Mouse (Mus musculus) heart, embryonic 10.5 days (tissue): ENCODE measurements at regions not wholly inside any gene's neighbourhood (a gene's known extent, or its start where the extent isn't known, plus 50 kb on each side); places are given as distances from the start of the nearest gene placed in this dataset.

Source experiments
- DNase-seq: peaks from one replicate; pipeline ENCODE4 v3.0.0-alpha.2; 2017; ENCODE audit warnings: low spot score
- H3K27ac ChIP-seq: fragments of 300-500 bp; sonication (generic); 2 replicates; pipeline ENCODE4 v1.5.1; 2016; ENCODE audit warnings: mild to moderate bottlenecking
- H3K27me3 ChIP-seq: fragments of 300-500 bp; sonication (generic); 2 replicates; pipeline ENCODE4 v1.6.1; 2016; ENCODE audit warnings: mild to moderate bottlenecking; ENCODE audit not compliant: poor library complexity, insufficient read depth, severe bottlenecking
- H3K36me3 ChIP-seq: fragments of 300-500 bp; sonication (generic); 2 replicates; pipeline ENCODE4 v1.6.1; 2016; ENCODE audit warnings: mild to moderate bottlenecking, moderate library complexity
- H3K4me1 ChIP-seq: fragments of 300-500 bp; sonication (generic); 2 replicates; pipeline ENCODE4 v1.6.1; 2016; ENCODE audit warnings: mild to moderate bottlenecking
- H3K4me3 ChIP-seq: fragments of 300-500 bp; sonication (generic); 2 replicates; pipeline ENCODE4 v1.5.1; 2016; ENCODE audit warnings: mild to moderate bottlenecking, moderate library complexity
- H3K9me3 ChIP-seq: fragments of 300-500 bp; sonication (generic); 2 replicates; pipeline ENCODE4 v1.6.1; 2016; ENCODE audit warnings: mild to moderate bottlenecking, moderate library complexity
- WGBS: fragments of 180-500 bp; shearing (Covaris S2); methylation state at CpG from one replicate; pipeline ENCODE4 v1.1.7; 2016; 5-methylcytosine and 5-hydroxymethylcytosine counted together

DNA sequence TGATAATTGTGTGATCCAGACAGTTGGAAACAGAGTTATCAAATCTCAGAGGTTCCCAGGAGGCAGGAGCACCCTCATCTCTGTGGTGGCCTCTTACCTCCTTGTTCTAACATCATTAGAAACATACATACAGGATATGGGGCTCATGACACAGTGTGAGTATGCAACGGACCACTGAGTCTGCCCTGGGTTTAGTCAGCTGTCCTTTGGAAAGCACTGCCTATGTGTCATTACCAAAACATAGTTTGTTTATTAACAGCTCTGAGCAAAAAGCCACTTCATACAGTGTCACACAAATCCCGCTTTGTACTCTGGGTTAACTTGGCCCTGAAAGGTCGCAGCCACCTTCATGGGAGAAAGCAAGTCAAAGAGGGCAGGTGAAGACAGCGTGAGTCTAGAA is 139.5 kb upstream of the Sox2 start:
- Histone ChIP-seq H3K36me3 (no peaks in the 10 kb centered on the region), H3K4me3 (no peak overlapping the region), H3K27me3 (no peaks in the 10 kb centered on the region), H3K9me3 (no peaks in the 10 kb centered on the region), H3K27ac (no peak overlapping the region), H3K4me1 (peaks cover 9% of the 10 kb centered on the region)
- no peak for DNase-seq
- WGBS, result 71% methylated on average over 4 of the region's 4 CpGs

DNA sequence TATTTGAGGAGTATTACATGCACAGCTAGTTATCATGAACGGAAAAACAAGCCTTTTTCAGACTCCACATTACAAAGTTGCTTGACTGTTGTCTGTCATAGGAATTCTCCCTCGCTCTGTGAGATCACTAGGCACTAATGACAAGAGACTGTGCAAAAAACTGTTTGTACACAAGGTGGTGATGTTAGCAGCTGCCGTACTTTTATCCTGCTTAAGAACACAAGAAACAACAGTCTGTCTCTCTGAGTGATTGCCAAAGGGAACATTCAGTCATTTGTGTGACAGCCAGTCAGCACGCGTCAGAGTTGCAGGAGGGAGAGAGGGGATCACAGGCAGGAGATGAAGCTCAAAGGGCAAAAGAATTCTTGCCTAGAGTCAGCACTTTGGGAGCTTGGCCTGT is 141.0 kb upstream of the Sox2 start:
- no peak for DNase-seq
- H3K36me3 ChIP-seq, result no peaks in the 10 kb centered on the region
- WGBS, result 39% methylated on average over 5 of the region's 5 CpGs
- no peak overlapping the region for H3K27ac ChIP-seq
- H3K27me3 ChIP-seq, result no peaks in the 10 kb centered on the region
- no peak overlapping the region for H3K4me3 ChIP-seq
- H3K9me3 ChIP-seq, result no peaks in the 10 kb centered on the region
- H3K4me1 ChIP-seq, result peaks cover 9% of the 10 kb centered on the region

DNA sequence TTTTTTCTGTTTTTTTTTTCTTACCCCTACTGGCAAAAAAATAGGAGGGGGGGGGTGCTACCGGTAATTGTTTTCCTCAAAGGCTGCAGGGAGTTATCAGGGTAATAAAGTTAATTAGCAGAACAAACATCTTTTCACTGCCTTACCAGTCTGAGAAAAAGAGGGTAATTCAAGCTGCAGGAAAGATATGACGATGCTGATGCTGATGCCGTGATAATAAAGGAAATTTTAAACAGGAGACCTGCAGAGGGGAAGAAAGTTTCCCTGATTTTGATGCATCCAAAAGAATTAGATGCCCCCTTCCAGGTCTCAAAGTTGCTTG is 145.7 kb upstream of the Sox2 start:
- WGBS, result 43% methylated on average over 3 of the region's 3 CpGs
- no peak for DNase-seq
- no peaks in the 10 kb centered on the region for H3K36me3 ChIP-seq

DNA sequence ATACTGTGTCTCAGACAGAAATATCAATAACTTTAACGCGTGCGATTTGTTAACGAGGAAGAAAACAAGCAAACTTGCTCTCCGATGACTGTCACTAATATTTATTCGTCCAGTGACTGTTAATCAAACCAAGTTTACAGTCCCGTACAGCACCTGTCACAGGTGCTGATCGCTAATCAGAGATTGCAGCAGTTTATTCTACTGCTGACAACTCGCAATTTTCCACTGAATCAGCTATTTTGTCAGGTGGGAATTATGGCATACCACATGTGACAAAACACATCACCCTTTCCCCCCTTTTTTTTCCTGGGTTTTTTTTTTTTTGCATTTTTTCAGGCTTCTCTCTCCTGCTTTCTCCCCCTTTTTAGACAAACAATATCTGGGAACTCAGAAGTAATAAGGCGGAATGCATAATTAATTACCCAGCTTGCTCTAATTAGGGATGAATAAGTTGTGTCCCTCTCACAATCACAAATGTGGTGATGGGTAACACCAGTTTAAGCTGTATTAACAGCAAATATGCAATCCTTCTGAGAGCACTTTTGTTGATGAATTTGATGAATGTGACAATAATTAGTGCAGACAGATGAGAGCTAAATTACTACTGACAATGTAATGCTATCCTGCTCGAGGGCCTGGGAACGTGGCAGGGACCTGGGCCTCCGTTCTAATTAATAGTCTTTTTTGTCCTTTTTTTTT is 146.2 kb upstream of the Sox2 start:
- no peak for DNase-seq
- H3K36me3 ChIP-seq, result no peaks in the 10 kb centered on the region
- no peak overlapping the region for H3K4me3 ChIP-seq
- WGBS, result 74% methylated on average over 13 of the region's 13 CpGs
- H3K27ac ChIP-seq, result no peak overlapping the region
- H3K9me3 ChIP-seq, result no peaks in the 10 kb centered on the region
- no peaks in the 10 kb centered on the region for H3K27me3 ChIP-seq
- H3K4me1 ChIP-seq, result no peaks in the 10 kb centered on the region

More for the DNA sequence above, 145.7 kb upstream of the Sox2 start:
- Histone ChIP-seq H3K9me3 (no peaks in the 10 kb centered on the region), H3K27ac (no peak overlapping the region), H3K4me3 (no peak overlapping the region), H3K4me1 (no peaks in the 10 kb centered on the region), H3K27me3 (no peaks in the 10 kb centered on the region)

DNA sequence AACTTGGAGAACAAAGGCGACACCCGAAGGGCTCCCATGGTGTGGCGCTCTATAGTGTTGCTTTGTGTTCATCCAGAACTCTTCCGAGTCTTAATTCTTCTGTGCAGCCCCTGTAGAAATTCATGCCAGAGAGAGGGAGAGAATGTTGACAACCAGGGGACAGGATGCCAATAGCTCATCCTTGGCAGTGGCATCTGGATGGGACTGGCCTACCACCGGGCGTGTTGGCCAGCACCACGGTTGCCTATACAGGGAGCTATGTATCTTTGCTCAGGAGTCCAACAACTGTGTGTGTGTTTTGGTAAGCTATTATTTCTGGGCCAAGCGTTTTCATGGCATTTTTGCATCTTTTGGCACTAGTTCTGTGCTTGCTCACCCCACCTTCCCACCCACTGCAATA is 153.4 kb upstream of the Sox2 start:
- no peak for DNase-seq
- WGBS, result 82% methylated on average over 8 of the region's 8 CpGs
- Histone ChIP-seq H3K27me3 (no peaks in the 10 kb centered on the region), H3K4me1 (no peaks in the 10 kb centered on the region), H3K36me3 (no peaks in the 10 kb centered on the region), H3K27ac (no peak overlapping the region), H3K9me3 (no peaks in the 10 kb centered on the region), H3K4me3 (no peak overlapping the region)

DNA sequence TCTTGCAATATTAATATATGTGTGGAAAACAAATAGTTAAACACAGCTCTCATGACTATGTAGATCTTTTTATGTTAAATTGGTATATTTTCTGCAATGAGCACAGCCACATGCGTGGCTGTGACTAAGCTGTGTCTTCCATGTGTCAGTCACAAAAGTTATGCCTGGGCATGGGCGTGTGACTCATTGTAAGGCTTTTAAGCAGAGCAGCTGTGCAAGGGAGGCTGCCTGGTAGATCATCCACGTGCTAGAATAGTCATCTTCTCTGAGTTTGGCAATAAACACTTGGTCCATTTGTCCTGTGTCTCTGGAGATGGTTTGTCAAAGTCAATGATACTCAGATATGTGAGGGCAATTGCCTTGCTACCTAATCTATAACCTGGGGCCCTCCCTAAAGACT is 154.6 kb upstream of the Sox2 start:
- no peak overlapping the region for H3K27ac ChIP-seq
- H3K4me1 ChIP-seq, result no peaks in the 10 kb centered on the region
- DNase-seq, result no peak
- H3K27me3 ChIP-seq, result no peaks in the 10 kb centered on the region
- 70% methylated on average over 3 of the region's 3 CpGs for WGBS
- H3K4me3 ChIP-seq, result no peak overlapping the region
- H3K9me3 ChIP-seq, result no peaks in the 10 kb centered on the region
- H3K36me3 ChIP-seq, result no peaks in the 10 kb centered on the region

DNA sequence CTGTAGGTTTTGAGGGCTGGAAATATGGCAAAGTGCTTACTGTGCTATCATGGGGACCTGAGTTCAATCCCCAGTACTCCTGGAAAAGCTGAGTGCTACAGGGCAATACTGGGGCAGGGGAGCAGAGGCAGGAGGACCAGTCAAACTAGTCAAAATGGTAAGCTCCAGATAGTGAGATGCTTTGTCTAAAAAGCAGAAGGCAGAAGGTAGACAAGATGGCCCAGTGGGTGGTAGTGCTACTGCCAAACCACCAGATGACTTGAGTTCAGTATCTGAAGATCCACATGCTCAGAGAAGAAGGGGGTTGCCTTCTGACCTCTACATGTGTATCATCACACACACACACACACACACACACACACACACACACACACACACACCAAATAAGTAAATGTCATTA is 156.3 kb upstream of the Sox2 start:
- H3K27ac ChIP-seq, result no peak overlapping the region
- no peaks in the 10 kb centered on the region for H3K4me1 ChIP-seq
- no peaks in the 10 kb centered on the region for H3K27me3 ChIP-seq
- no peaks in the 10 kb centered on the region for H3K9me3 ChIP-seq
- DNase-seq, result no peak
- no peaks in the 10 kb centered on the region for H3K36me3 ChIP-seq
- H3K4me3 ChIP-seq, result no peak overlapping the region

DNA sequence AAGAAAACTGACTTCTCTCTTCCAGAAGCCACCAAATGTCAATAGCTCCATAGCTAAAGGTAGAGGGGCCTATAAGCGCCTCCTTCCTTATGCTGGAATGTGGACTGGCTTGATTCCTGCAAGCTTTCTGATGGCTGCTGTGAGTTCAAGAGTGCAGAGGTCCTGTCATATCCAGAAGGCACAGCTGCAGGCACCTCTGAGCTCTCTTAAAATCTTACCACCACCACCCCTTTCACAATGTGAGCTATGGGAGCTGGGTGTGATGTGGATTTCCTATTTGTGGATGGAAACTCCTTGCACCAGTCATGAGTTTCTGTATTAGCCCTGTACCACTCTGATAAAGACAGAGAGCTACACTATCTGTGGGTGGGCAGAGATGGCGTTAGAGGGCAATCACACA is 161.2 kb upstream of the Sox2 start:
- H3K36me3 ChIP-seq, result no peaks in the 10 kb centered on the region
- H3K9me3 ChIP-seq, result no peaks in the 10 kb centered on the region
- no peak for DNase-seq
- H3K27ac ChIP-seq, result no peak overlapping the region
- H3K27me3 ChIP-seq, result no peaks in the 10 kb centered on the region
- H3K4me3 ChIP-seq, result no peak overlapping the region
- no peaks in the 10 kb centered on the region for H3K4me1 ChIP-seq
- WGBS, result 68% methylated on average over 2 of the region's 2 CpGs

DNA sequence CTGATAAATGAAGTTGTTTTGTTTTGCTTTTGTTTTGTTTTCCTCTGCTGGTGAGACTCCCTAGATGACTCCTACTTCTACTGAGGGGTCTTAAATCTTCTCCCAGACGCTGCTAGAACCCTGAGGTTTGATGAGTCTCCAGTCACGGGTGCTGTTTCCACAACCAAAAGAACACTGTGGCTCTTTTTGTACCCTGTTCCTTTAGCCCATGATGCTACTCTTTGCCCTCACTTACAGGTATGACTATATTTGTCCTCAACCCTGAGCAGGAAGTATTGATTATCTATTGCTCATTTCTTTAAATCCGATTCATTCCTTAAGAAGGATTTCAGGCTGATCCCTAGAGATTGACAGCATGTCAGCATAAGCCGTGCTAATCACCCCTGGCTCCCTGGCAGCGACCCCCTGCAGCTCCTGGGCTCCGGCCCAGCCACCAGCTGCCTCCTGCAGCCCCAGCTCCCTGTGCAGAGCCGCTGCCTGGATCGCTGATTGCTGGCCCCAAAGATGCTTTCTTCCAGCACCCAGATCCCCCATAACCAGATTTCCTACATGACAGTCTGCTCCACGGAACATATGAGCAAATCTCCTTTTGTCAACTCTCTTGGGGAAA is 163.7 kb upstream of the Sox2 start:
- 8% methylated on average over 9 of the region's 9 CpGs for WGBS

DNA sequence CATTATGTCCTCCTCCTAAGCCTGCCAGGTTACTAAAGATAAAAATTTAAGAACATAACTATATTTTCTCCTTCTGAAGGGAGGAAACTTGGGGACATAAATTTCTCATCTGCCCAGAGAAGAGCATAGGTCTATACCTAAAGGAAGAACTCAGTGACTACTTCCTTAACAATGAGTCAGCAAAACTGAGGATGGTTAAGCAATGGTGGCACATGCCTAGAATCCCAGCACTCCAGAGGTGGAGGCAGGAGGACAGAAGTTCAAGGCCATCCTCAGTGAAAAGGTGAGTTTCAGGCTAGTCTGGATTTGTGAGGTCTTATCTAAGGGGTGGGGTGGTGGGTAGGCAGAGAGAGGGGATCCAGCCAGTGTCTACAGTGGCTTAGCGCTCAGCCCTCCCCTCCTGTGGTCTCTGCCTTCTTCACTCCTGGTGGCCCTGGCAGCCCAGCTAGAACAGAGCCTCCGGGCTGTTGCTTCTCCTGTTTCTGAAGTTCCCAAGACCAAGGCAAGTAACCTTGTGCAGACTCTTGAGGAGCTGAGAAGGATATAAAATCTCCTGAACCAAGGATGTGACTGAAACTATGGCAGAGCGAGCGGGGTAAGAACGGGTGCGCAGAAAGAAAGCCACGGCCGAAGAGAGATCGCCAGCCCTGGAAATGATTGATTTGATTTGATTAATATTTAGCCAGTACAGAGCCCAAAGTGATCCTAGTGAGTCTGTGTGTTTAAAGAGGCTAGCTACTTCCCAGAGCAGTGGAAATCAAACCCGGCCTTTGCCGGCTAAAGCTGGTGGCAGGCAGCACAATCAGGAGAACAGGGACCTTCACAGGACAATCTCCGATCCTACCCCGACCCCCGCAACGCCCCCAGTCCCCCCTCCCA is 164.6 kb upstream of the Sox2 start:
- H3K27ac ChIP-seq, result no peak overlapping the region
- H3K4me1 ChIP-seq, result no peaks in the 10 kb centered on the region
- WGBS, result 45% methylated on average over 15 of the region's 15 CpGs
- no peak for DNase-seq
- H3K27me3 ChIP-seq, result no peaks in the 10 kb centered on the region
- no peaks in the 10 kb centered on the region for H3K9me3 ChIP-seq
- H3K4me3 ChIP-seq, result no peak overlapping the region
- H3K36me3 ChIP-seq, result no peaks in the 10 kb centered on the region

More for the DNA sequence above, 163.7 kb upstream of the Sox2 start:
- Histone ChIP-seq H3K4me3 (no peak overlapping the region), H3K4me1 (no peaks in the 10 kb centered on the region), H3K27ac (no peak overlapping the region), H3K9me3 (no peaks in the 10 kb centered on the region), H3K36me3 (no peaks in the 10 kb centered on the region), H3K27me3 (no peaks in the 10 kb centered on the region)
- no peak for DNase-seq

DNA sequence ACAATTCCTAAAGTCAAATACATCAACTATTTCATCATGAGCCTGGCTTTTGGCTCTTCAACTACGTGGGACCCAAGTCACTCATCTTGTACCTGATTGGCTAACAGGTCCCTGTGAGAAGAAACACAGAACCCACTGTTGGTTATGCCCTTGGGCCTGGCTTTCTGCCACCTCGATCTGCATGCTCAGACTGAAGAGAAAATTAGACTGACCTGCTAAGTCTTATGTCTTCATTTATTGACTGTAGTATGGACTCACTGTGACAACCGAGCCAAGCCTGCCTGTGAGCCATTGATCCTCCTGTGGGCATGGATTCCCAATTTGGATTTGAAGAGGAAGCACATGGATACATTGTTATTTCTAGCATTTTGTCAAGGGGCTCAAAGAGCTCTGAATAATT is 166.3 kb upstream of the Sox2 start:
- no peak for DNase-seq
- no peak overlapping the region for H3K27ac ChIP-seq
- H3K4me3 ChIP-seq, result no peak overlapping the region
- no peaks in the 10 kb centered on the region for H3K4me1 ChIP-seq
- H3K27me3 ChIP-seq, result no peaks in the 10 kb centered on the region
- H3K36me3 ChIP-seq, result no peaks in the 10 kb centered on the region
- H3K9me3 ChIP-seq, result no peaks in the 10 kb centered on the region
- 82% methylated on average over 3 of the region's 3 CpGs for WGBS

DNA sequence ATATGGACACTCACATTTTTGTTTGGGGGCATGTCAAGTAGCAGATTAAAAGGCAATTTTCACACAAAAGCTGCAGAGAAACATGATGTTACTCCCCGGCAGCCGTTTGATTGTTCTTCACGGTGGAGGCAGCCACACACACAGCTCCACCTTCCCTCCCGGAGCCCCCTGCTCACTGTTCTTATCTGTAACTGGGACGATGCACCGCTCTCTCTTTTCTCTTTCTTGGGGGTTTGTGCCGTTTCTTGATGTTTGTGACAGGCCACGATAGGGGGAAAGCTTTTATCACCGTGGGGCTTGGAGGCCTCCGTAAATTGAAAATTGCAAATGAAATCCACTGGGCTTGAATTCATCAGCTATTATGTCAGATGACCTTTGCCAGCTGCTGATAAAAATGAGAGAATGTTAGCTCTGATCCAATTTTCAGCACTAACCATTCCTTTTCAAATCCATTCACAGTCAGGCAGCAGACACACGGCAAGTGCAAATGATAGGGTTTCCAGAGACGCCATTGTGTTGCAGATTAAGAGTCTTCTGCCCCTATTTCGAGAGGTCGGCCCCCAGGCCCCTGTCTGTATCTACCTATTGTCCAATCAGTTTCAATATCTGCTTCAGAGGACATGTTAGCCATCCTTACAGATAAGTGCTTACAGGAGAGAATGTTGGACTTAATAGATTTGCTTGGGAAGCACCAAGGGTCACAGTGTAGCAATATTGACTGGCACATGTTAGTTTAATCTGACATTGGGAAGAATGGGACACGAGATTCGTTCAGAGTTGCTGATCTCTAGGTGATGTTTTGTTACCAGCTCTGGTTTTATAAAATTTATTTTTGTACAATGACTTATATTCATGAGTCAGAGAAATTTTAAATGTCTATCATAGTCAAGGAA is 168.1 kb upstream of the Sox2 start:
- Histone ChIP-seq H3K9me3 (no peaks in the 10 kb centered on the region), H3K4me3 (peak overlapping the region; percentile 31; the same call in 1 of the 2 replicates), H3K27ac (no peak overlapping the region), H3K27me3 (no peaks in the 10 kb centered on the region), H3K36me3 (no peaks in the 10 kb centered on the region), H3K4me1 (no peaks in the 10 kb centered on the region)
- no peak for DNase-seq
- WGBS, result 26% methylated on average over 16 of the region's 16 CpGs

DNA sequence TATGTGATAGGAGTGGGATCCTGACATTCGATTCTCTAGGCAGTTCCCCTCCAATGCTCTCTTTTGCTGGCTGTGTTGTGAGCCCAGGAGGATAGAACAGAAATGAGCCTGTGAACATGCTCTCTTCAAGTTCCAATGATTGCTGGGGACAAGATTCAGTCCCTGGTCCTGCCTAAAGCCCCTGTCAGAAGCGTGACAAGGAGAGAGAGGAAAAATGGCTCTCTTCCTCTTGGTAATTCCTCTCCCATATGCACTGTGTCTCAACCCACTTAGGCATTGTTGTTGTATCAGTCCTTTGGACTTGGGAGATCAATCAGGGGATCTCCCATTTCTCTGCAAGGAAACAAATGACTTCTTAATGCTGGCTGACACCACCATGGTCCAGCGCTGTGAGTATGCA is 168.9 kb upstream of the Sox2 start:
- 48% methylated on average over 3 of the region's 3 CpGs for WGBS
- H3K27me3 ChIP-seq, result no peaks in the 10 kb centered on the region
- H3K36me3 ChIP-seq, result no peaks in the 10 kb centered on the region
- H3K27ac ChIP-seq, result no peak overlapping the region
- no peak overlapping the region for H3K4me3 ChIP-seq
- DNase-seq, result no peak
- no peaks in the 10 kb centered on the region for H3K4me1 ChIP-seq
- no peaks in the 10 kb centered on the region for H3K9me3 ChIP-seq
